8 mouse cellular contexts compared by ENCODE assay signal in the genomic region with DNA sequence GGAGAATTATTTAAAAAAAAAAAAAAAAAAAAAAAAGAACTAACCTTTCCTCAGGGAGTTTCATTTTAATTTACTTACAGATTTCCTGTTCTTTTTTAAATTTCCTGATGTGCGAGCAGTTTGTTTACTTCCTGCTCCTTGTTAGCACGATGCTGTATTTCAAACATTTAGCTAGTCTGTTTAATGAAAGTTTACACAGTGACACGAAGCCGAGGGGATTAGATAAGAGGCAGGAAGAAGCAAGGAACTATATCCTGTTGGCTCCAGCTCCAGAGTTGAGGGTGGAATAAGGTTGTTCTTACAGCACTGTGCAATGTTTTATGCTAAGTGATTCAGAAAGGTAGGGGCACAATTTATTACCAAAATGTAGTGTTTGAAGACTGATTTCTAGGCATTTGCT. TPM values are rescaled to one million over a fixed set of nuclear protein-coding genes. Genes with fewer than 3 reads are reported as not detected.
A peak's percentile ranks its signal among the peaks of the same experiment; 100 is the strongest.
DNase-seq lines count a peak whose midpoint lies in the region; ATAC-seq and TF ChIP-seq lines count a peak whose summit lies in the region.
"Had no signal": no experiment of that assay in that cellular context is flagged by ENCODE, and none has a peak within 500 bp of the region (broad histone marks: within the 10 kb centered on the region; RNA-seq: fewer than 3 reads in every experiment).

No protein-coding gene starts in this region.

- peak overlapping the region; percentile 92 for H3K4me2 ChIP-seq in CH12.LX (ENCODE audit: insufficient read depth, low read depth, poor library complexity, severe bottlenecking)
- peak overlapping the region; percentile 46 for H3K4me2 ChIP-seq in forebrain, embryonic 15.5 days (replicated peaks)
- H3K4me2 ChIP-seq in liver, embryonic 11.5 days = peak overlapping the region; percentile 80
- H3K4me2 ChIP-seq in neural tube, embryonic 15.5 days = peak overlapping the region; percentile 59

- dilution Hi-C loops in CH12.LX (cut with MboI; ENCODE audit: extremely low pct_ligation_motif_present, extremely low pct_unique_long_range_greater_than_20kb, low sequenced_read_pairs) = no loop called here

- no peaks in the 10 kb centered on the region for H3K27me3 ChIP-seq in CH12.LX (replicated peaks)
- H3K27me3 ChIP-seq in forebrain, embryonic 15.5 days = no peaks in the 10 kb centered on the region
- H3K27me3 ChIP-seq in liver, embryonic 11.5 days (replicated peaks; ENCODE audit: control insufficient read depth, insufficient read depth, low read length) = no peaks in the 10 kb centered on the region
- 0 out of 2 replicates have a peak, but pooled peaks cover 3% of the 10 kb centered on the region for H3K27me3 ChIP-seq in neural tube, embryonic 15.5 days (replicated peaks)

- TF ChIP-seq EP300 in CH12.LX (IDR thresholded peaks at IDR 0.05; ENCODE audit: low read length) = no peak

- TF ChIP-seq RAD21 in CH12.LX (IDR thresholded peaks at IDR 0.05; ENCODE audit: low read depth, low read length) = no peak

- peak overlapping the region; percentile 82 to 91 (median 91) for H3K4me3 ChIP-seq in CH12.LX (replicated peaks in 1 of 3; ENCODE audit: low read depth in 2 of 3, low read length in 2 of 3, poor library complexity in 1 of 3)
- H3K4me3 ChIP-seq in forebrain, embryonic 15.5 days = peak overlapping the region; percentile 81
- H3K4me3 ChIP-seq in liver, embryonic 11.5 days (ENCODE audit: low read depth, low read length) = peak overlapping the region; percentile 80
- peak overlapping the region; percentile 88 for H3K4me3 ChIP-seq in neural tube, embryonic 15.5 days (replicated peaks)

- DNase-seq in A20 (ENCODE audit: low read depth, low spot score) (peak; percentile 26), CH12.LX (ENCODE audit: extremely low read depth) (no peak)
- no peak for DNase-seq in liver, embryonic 11.5 days (ENCODE audit: low spot score)
- no peak for DNase-seq in spleen, postnatal 10 days (ENCODE audit: low spot score in 2 of 2)

- peaks cover 9 to 26% of the 10 kb centered on the region in 2 experiments for H3K36me3 ChIP-seq in CH12.LX (replicated peaks in 1 of 2; ENCODE audit: control insufficient read depth in 1 of 2, insufficient read depth in 1 of 2, low read length in 1 of 2)
- peaks cover 19% of the 10 kb centered on the region for H3K36me3 ChIP-seq in forebrain, embryonic 15.5 days
- H3K36me3 ChIP-seq in liver, embryonic 11.5 days (ENCODE audit: control insufficient read depth, insufficient read depth, low read length) = peaks cover 2% of the 10 kb centered on the region; the same call in 1 of the 2 replicates
- H3K36me3 ChIP-seq in neural tube, embryonic 15.5 days = peaks cover 16% of the 10 kb centered on the region

- no peak for TF ChIP-seq CTCF in CH12.LX (conservative IDR thresholded peaks at IDR 0.05 in 1 of 2, IDR thresholded peaks at IDR 0.05 in 1 of 2; ENCODE audit: low read depth in 2 of 2, low read length in 2 of 2)

- H3K79me2 ChIP-seq in CH12.LX (replicated peaks; ENCODE audit: control insufficient read depth, extremely low read depth, insufficient read depth, poor library complexity, severe bottlenecking) = peaks cover 5% of the 10 kb centered on the region; the same call in 1 of the 2 replicates

- H3K9me3 ChIP-seq in CH12.LX (replicated peaks; ENCODE audit: low read length) = no peaks in the 10 kb centered on the region
- H3K9me3 ChIP-seq in forebrain, embryonic 15.5 days = no peaks in the 10 kb centered on the region
- H3K9me3 ChIP-seq in liver, embryonic 11.5 days (ENCODE audit: control insufficient read depth, low read length) = no peaks in the 10 kb centered on the region
- no peaks in the 10 kb centered on the region for H3K9me3 ChIP-seq in neural tube, embryonic 15.5 days (replicated peaks)

- peaks cover 0 to 18% of the 10 kb centered on the region in 2 experiments; a peak in 2 of 4 replicates for H3K4me1 ChIP-seq in CH12.LX (ENCODE audit: control insufficient read depth in 1 of 2, insufficient read depth in 2 of 2)
- peaks cover 14% of the 10 kb centered on the region for H3K4me1 ChIP-seq in forebrain, embryonic 15.5 days
- H3K4me1 ChIP-seq in liver, embryonic 11.5 days (replicated peaks; ENCODE audit: control insufficient read depth, insufficient read depth, low read length) = peaks cover 6% of the 10 kb centered on the region; the same call in 1 of the 2 replicates
- peaks cover 18% of the 10 kb centered on the region for H3K4me1 ChIP-seq in neural tube, embryonic 15.5 days

- H3K27ac ChIP-seq in CH12.LX (ENCODE audit: insufficient read depth, low read depth) = no peak overlapping the region
- no peak overlapping the region for H3K27ac ChIP-seq in forebrain, embryonic 15.5 days (replicated peaks)
- H3K27ac ChIP-seq in liver, embryonic 11.5 days (ENCODE audit: low read depth, low read length) = no peak overlapping the region
- H3K27ac ChIP-seq in neural tube, embryonic 15.5 days (replicated peaks) = peak overlapping the region; percentile 82; the same call in 1 of the 2 replicates

- 7% methylated on average over 4 of the region's 4 CpGs for WGBS in forebrain, embryonic 15.5 days
- WGBS in liver, embryonic 11.5 days = under 1% methylated on average over 4 of the region's 4 CpGs
- WGBS in neural tube, embryonic 15.5 days = 5% methylated on average over 4 of the region's 4 CpGs

- no peak for TF ChIP-seq POLR2A in CH12.LX (IDR thresholded peaks at IDR 0.05; ENCODE audit: low read depth, low read length)

- in situ Hi-C loops in CH12.LX (cut with MboI; ENCODE audit: low pct_ligation_motif_present, low pct_unique_long_range_greater_than_20kb, low sequenced_read_pairs) = no loop called here

- H3K9ac ChIP-seq in CH12.LX (ENCODE audit: insufficient read depth, low read depth) = peak overlapping the region; percentile 65
- H3K9ac ChIP-seq in forebrain, embryonic 15.5 days (replicated peaks) = peak overlapping the region; percentile 75
- peak overlapping the region; percentile 69 for H3K9ac ChIP-seq in liver, embryonic 11.5 days (ENCODE audit: low read depth, low read length)
- peak overlapping the region; percentile 86 for H3K9ac ChIP-seq in neural tube, embryonic 15.5 days (replicated peaks)

- ATAC-seq in forebrain, embryonic 15.5 days (replicated peaks) = no peak
- ATAC-seq in liver, embryonic 11.5 days (replicated peaks; ENCODE audit: low FRiP score) = no peak
- ATAC-seq in neural tube, embryonic 15.5 days (ENCODE audit: low FRiP score) = no peak
- ATAC-seq in erythroid progenitor cell, adult 5-6 weeks (replicated peaks; ENCODE audit: low FRiP score, poor library complexity, severe bottlenecking) = no peak

TF ChIP-seq in CH12.LX, 34 proteins besides CTCF, POLR2A, EP300 and RAD21:
- no peak for TF ChIP-seq TBP (conservative IDR thresholded peaks at IDR 0.05; ENCODE audit: low read depth, low read length)
- 0 out of 2 replicates have a peak, but pooled peaks have one; percentile 57 for TF ChIP-seq CHD1 (IDR thresholded peaks at IDR 0.05; ENCODE audit: low read depth, low read length)
- TF ChIP-seq IRF4 (IDR thresholded peaks at IDR 0.05; ENCODE audit: low read depth, low read length) = no peak
- 0 out of 2 replicates have a peak, but pooled peaks have one; percentile 31 for TF ChIP-seq ZNF384 (IDR thresholded peaks at IDR 0.05; ENCODE audit: low read depth, low read length)
- no peak for TF ChIP-seq HCFC1 (IDR thresholded peaks at IDR 0.05; ENCODE audit: low read depth, low read length)
- TF ChIP-seq MYC (IDR thresholded peaks at IDR 0.05; ENCODE audit: low read depth, low read length) = no peak
- no peak for TF ChIP-seq E2F4 (IDR thresholded peaks at IDR 0.05; ENCODE audit: insufficient replicate concordance, low read depth, low read length)

RNA-seq across cellular contexts. Expression of gene Gcc2, which starts 0.7 kb away (rescaled TPM):
- total RNA-seq in CH12.LX (2012; rRNA removed) (18.4 and 19.5 TPM in 2 replicates), CH12.LX (2014; rRNA removed) (19.3 and 19.6 TPM in 2 replicates)
- 15.4 and 16.3 TPM in 2 replicates for polyA plus RNA-seq in CH12.LX (2012; ENCODE audit: insufficient read length, low read depth)
- 84.1 and 86.0 TPM in 2 replicates for polyA plus RNA-seq in forebrain, embryonic 15.5 days (2015; fragmentation: Nextera tagmentation; extraction: Ambion mirVana)
- 37.1 and 37.6 TPM in 2 replicates for polyA plus RNA-seq in liver, embryonic 11.5 days (2014; fragmentation: Nextera tagmentation; extraction: Ambion mirVana)
- polyA plus RNA-seq in neural tube, embryonic 15.5 days (2015; fragmentation: Nextera tagmentation; extraction: Ambion mirVana) = 82.3 and 82.5 TPM in 2 replicates
- 10.5 and 30.6 TPM in 2 replicates for total RNA-seq in erythroid progenitor cell, adult 5-6 weeks (2015; ENCODE audit: low replicate concordance)
- 11.6 and 11.8 TPM in 2 replicates for total RNA-seq in erythroid progenitor cell, adult 5-6 weeks (2017; ENCODE audit: low replicate concordance)

RNA-seq across cellular contexts. Expression of gene Gm4981, which starts 19.5 kb away (rescaled TPM):
- total RNA-seq in CH12.LX (2012; rRNA removed) (not detected in 2 replicates), CH12.LX (2014; rRNA removed) (not detected in 2 replicates)
- polyA plus RNA-seq in CH12.LX (2012; ENCODE audit: insufficient read length, low read depth) = not detected in 2 replicates
- not detected in 2 replicates for polyA plus RNA-seq in forebrain, embryonic 15.5 days (2015; fragmentation: Nextera tagmentation; extraction: Ambion mirVana)
- not detected in 2 replicates for polyA plus RNA-seq in liver, embryonic 11.5 days (2014; fragmentation: Nextera tagmentation; extraction: Ambion mirVana)
- polyA plus RNA-seq in neural tube, embryonic 15.5 days (2015; fragmentation: Nextera tagmentation; extraction: Ambion mirVana) = not detected in 2 replicates
- total RNA-seq in erythroid progenitor cell, adult 5-6 weeks (2015; ENCODE audit: low replicate concordance) = not detected in 2 replicates
- total RNA-seq in erythroid progenitor cell, adult 5-6 weeks (2017; ENCODE audit: low replicate concordance) = not detected in 2 replicates
- total RNA-seq: hematopoietic stem cell, adult 5-6 weeks had no signal

RNA-seq across cellular contexts. Expression of gene Duxf3, which starts 23.5 kb away (rescaled TPM):
- total RNA-seq in CH12.LX (2012; rRNA removed) (0.17 TPM in 1 of 2 replicates, not detected in the other), CH12.LX (2014; rRNA removed) (not detected in 2 replicates)
- polyA plus RNA-seq in CH12.LX (2012; ENCODE audit: insufficient read length, low read depth) = not detected in 2 replicates
- not detected in 2 replicates for polyA plus RNA-seq in forebrain, embryonic 15.5 days (2015; fragmentation: Nextera tagmentation; extraction: Ambion mirVana)
- polyA plus RNA-seq in liver, embryonic 11.5 days (2014; fragmentation: Nextera tagmentation; extraction: Ambion mirVana) = not detected in 2 replicates
- not detected in 2 replicates for polyA plus RNA-seq in neural tube, embryonic 15.5 days (2015; fragmentation: Nextera tagmentation; extraction: Ambion mirVana)
- total RNA-seq in erythroid progenitor cell, adult 5-6 weeks (2015; ENCODE audit: low replicate concordance) = not detected in 2 replicates
- total RNA-seq in erythroid progenitor cell, adult 5-6 weeks (2017; ENCODE audit: low replicate concordance) = not detected in 2 replicates
- total RNA-seq: hematopoietic stem cell, adult 5-6 weeks had no signal

RNA-seq across cellular contexts. Expression of gene AW822073, which starts 31.2 kb away (rescaled TPM):
- total RNA-seq in CH12.LX (2012; rRNA removed) (not detected in 2 replicates), CH12.LX (2014; rRNA removed) (not detected in 2 replicates)
- polyA plus RNA-seq in CH12.LX (2012; ENCODE audit: insufficient read length, low read depth) = not detected in 2 replicates
- not detected in 2 replicates for polyA plus RNA-seq in forebrain, embryonic 15.5 days (2015; fragmentation: Nextera tagmentation; extraction: Ambion mirVana)
- polyA plus RNA-seq in liver, embryonic 11.5 days (2014; fragmentation: Nextera tagmentation; extraction: Ambion mirVana) = not detected in 2 replicates
- not detected in 2 replicates for polyA plus RNA-seq in neural tube, embryonic 15.5 days (2015; fragmentation: Nextera tagmentation; extraction: Ambion mirVana)
- total RNA-seq in erythroid progenitor cell, adult 5-6 weeks (2015; ENCODE audit: low replicate concordance) = not detected in 2 replicates
- not detected in 2 replicates for total RNA-seq in erythroid progenitor cell, adult 5-6 weeks (2017; ENCODE audit: low replicate concordance)
- total RNA-seq: hematopoietic stem cell, adult 5-6 weeks had no signal
